Mouse (Mus musculus) cerebellum, adult 11-12 months (tissue): ENCODE results near the gene Clstn1.
"Not testable (repeated sequence)": the region's sequence is repeated elsewhere in the genome, so short reads cannot be mapped to it uniquely, and the experiment has no call there.

ENCODE experiments used
- DNase-seq: peaks from one replicate; pipeline ENCODE4 v3.0.0; 2022

Clstn1 gene

GRCm38 (mm10) chr4:149602236-149602635 is 16.0 kb downstream of the Clstn1 start:
- DNase-seq, result no peak

- no peak for DNase-seq
Observed at GRCm38 (mm10) chr4:149603860-149604259, 17.6 kb downstream of the Clstn1 start.

- DNase-seq, result no peak
Observed at GRCm38 (mm10) chr4:149604518-149604917, 18.2 kb downstream of the Clstn1 start.

- DNase-seq, result no peak
Observed at GRCm38 (mm10) chr4:149606056-149606455, 19.8 kb downstream of the Clstn1 start.

GRCm38 (mm10) chr4:149606766-149607358 is 20.6 kb downstream of the Clstn1 start:
- no peak for DNase-seq

GRCm38 (mm10) chr4:149607591-149608308 is 21.5 kb downstream of the Clstn1 start:
- DNase-seq, result no peak

- no peak for DNase-seq
Observed at GRCm38 (mm10) chr4:149608309-149608638, 22.0 kb downstream of the Clstn1 start.

- no peak for DNase-seq
Observed at GRCm38 (mm10) chr4:149609256-149610025, 23.2 kb downstream of the Clstn1 start.

- DNase-seq, result no peak
Observed at GRCm38 (mm10) chr4:149611376-149612044, 25.2 kb downstream of the Clstn1 start.

GRCm38 (mm10) chr4:149613497-149613896 is 27.2 kb downstream of the Clstn1 start:
- DNase-seq, result not testable (repeated sequence)

GRCm38 (mm10) chr4:149614869-149615268 is 28.6 kb downstream of the Clstn1 start:
- no peak for DNase-seq

- DNase-seq, result not testable (repeated sequence)
Observed at GRCm38 (mm10) chr4:149616999-149617398, 30.7 kb downstream of the Clstn1 start.

GRCm38 (mm10) chr4:149619988-149620387 is 33.7 kb downstream of the Clstn1 start:
- no peak for DNase-seq

GRCm38 (mm10) chr4:149621286-149621685 is 35.0 kb downstream of the Clstn1 start:
- no peak for DNase-seq

- no peak for DNase-seq
Observed at GRCm38 (mm10) chr4:149623711-149624110, 37.4 kb downstream of the Clstn1 start.

GRCm38 (mm10) chr4:149626809-149627208 is 40.5 kb downstream of the Clstn1 start:
- no peak for DNase-seq

GRCm38 (mm10) chr4:149628372-149628771 is 42.1 kb downstream of the Clstn1 start:
- DNase-seq, result peak; percentile 53

- DNase-seq, result no peak
Observed at GRCm38 (mm10) chr4:149628810-149629209, 42.5 kb downstream of the Clstn1 start.

GRCm38 (mm10) chr4:149632670-149633307 is 46.5 kb downstream of the Clstn1 start:
- no peak for DNase-seq

- no peak for DNase-seq
Observed at GRCm38 (mm10) chr4:149634157-149634556, 47.9 kb downstream of the Clstn1 start.

- no peak for DNase-seq
Observed at GRCm38 (mm10) chr4:149634966-149635365, 48.7 kb downstream of the Clstn1 start.

GRCm38 (mm10) chr4:149635915-149636415 is 49.7 kb downstream of the Clstn1 start:
- no peak for DNase-seq

- DNase-seq, result no peak
Observed at GRCm38 (mm10) chr4:149637942-149638341, 51.7 kb downstream of the Clstn1 start.
